Mouse (Mus musculus) frontal cortex, postnatal 10 days (tissue): Measurements from ENCODE around the gene Tdgf1.
A peak's percentile ranks its signal among the peaks of the same experiment; 100 is the strongest.

Experiments used
- DNase-seq, 2 experiments: peaks; one replicate each; pipeline ENCODE4 v3.0.0; 2022; ENCODE audit warnings: low spot score in 2 of 2, mixed read lengths in 1 of 2

The Tdgf1 gene

GRCm38 (mm10) chr9:110945926-110946325, at the start of gene Tdgf1:
TSS of gene Tdgf1 (minus strand) at chr9:110946158.
- no peak for DNase-seq

- DNase-seq, result peak; percentile 43 to 57
These were observed 48.8 kb upstream of the Tdgf1 start for GRCm38 (mm10) chr9:110994716-110995172.

GRCm38 (mm10) chr9:110993281-110993709, 47.3 kb upstream of the Tdgf1 start:
- DNase-seq, result no peak

GRCm38 (mm10) chr9:110990204-110990603, 44.2 kb upstream of the Tdgf1 start, which contains the start of gene Rtp3:
TSS of gene Rtp3 (minus strand) at chr9:110990583.
- DNase-seq, result no peak

- DNase-seq, result no peak
These were observed 43.6 kb upstream of the Tdgf1 start for GRCm38 (mm10) chr9:110989543-110989942.

- DNase-seq, result no peak
These were observed 43.2 kb upstream of the Tdgf1 start for GRCm38 (mm10) chr9:110989141-110989540.

GRCm38 (mm10) chr9:110988078-110988477, 42.1 kb upstream of the Tdgf1 start:
- no peak for DNase-seq

GRCm38 (mm10) chr9:110987331-110987730, 41.4 kb upstream of the Tdgf1 start:
- no peak for DNase-seq

- DNase-seq, result no peak
These were observed 40.0 kb upstream of the Tdgf1 start for GRCm38 (mm10) chr9:110985951-110986350.

GRCm38 (mm10) chr9:110985541-110985940, 39.6 kb upstream of the Tdgf1 start:
- DNase-seq, result no peak

GRCm38 (mm10) chr9:110984096-110984495, 38.1 kb upstream of the Tdgf1 start:
- no peak for DNase-seq

GRCm38 (mm10) chr9:110982351-110982750, 36.4 kb upstream of the Tdgf1 start:
- DNase-seq, result no peak

- no peak for DNase-seq
These were observed 33.5 kb upstream of the Tdgf1 start for GRCm38 (mm10) chr9:110979411-110979810.

GRCm38 (mm10) chr9:110965910-110966231, 19.9 kb upstream of the Tdgf1 start:
- DNase-seq, result no peak

GRCm38 (mm10) chr9:110965062-110965909, 19.3 kb upstream of the Tdgf1 start:
- no peak for DNase-seq

- DNase-seq, result no peak
These were observed 17.7 kb upstream of the Tdgf1 start for GRCm38 (mm10) chr9:110963566-110964115.

- DNase-seq, result no peak
These were observed 15.4 kb upstream of the Tdgf1 start for GRCm38 (mm10) chr9:110961386-110961785.

- DNase-seq, result no peak
These were observed 14.5 kb upstream of the Tdgf1 start for GRCm38 (mm10) chr9:110960230-110961149.

- no peak for DNase-seq
These were observed 13.7 kb upstream of the Tdgf1 start for GRCm38 (mm10) chr9:110959669-110960068.

GRCm38 (mm10) chr9:110955962-110956361, 10.0 kb upstream of the Tdgf1 start:
- DNase-seq, result no peak

- DNase-seq, result no peak
These were observed 8.9 kb upstream of the Tdgf1 start for GRCm38 (mm10) chr9:110954681-110955445.
